8 mouse cellular contexts compared by ENCODE assay signal in genomic region chr7:130520049-130520425, GRCm38 (mm10). TPM values are rescaled to one million over a fixed set of nuclear protein-coding genes. Genes with fewer than 3 reads are reported as not detected.
DNase-seq lines count a peak whose midpoint lies in the region; ATAC-seq lines count a peak whose summit lies in the region.

Ate1 (minus strand) TSS chr7:130520369.

- ATAC-seq in kidney, embryonic 15.5 days (replicated peaks; ENCODE audit: low FRiP score), result no peak; the same call in 1 of the 2 replicates
- peak; percentile 0; the same call in 1 of the 2 replicates for ATAC-seq in intestine, embryonic 15.5 days

- DNase-seq in kidney, postnatal 14 days, result no peak
- no peak for DNase-seq in adrenal gland, postnatal 36 days
- DNase-seq in gastrocnemius, postnatal 10 days, result no peak
- no peak for DNase-seq in embryo, embryonic 10 days (ENCODE audit: low spot score)
- DNase-seq in thymus, postnatal 10 days (ENCODE audit: low spot score in 2 of 2), result no peak

- peak within 1 kb of the TSS; percentile 92 for H3K4me3 ChIP-seq in kidney, embryonic 15.5 days (replicated peaks)
- H3K4me3 ChIP-seq in intestine, embryonic 15.5 days (replicated peaks), result peak within 1 kb of the TSS; percentile 73
- H3K4me3 ChIP-seq in megakaryocyte, embryonic 14.5 days (replicated peaks), result peak within 1 kb of the TSS; percentile 99

- no peaks in the 10 kb centered on the region for H3K9me3 ChIP-seq in kidney, embryonic 15.5 days (replicated peaks)
- no peaks in the 10 kb centered on the region for H3K9me3 ChIP-seq in intestine, embryonic 15.5 days
- H3K9me3 ChIP-seq in megakaryocyte, embryonic 14.5 days, result no peaks in the 10 kb centered on the region

- peak within 1 kb of the TSS; percentile 99 for H3K27ac ChIP-seq in kidney, embryonic 15.5 days
- peak within 1 kb of the TSS; percentile 95 for H3K27ac ChIP-seq in intestine, embryonic 15.5 days

- peak within 1 kb of the TSS; percentile 98 for H3K9ac ChIP-seq in kidney, embryonic 15.5 days
- H3K9ac ChIP-seq in intestine, embryonic 15.5 days, result peak within 1 kb of the TSS; percentile 88

- H3K36me3 ChIP-seq in kidney, embryonic 15.5 days, result peaks cover 2% of the 10 kb centered on the region; the same call in 1 of the 2 replicates
- H3K36me3 ChIP-seq in intestine, embryonic 15.5 days, result no peaks in the 10 kb centered on the region
- peaks cover 8% of the 10 kb centered on the region for H3K36me3 ChIP-seq in megakaryocyte, embryonic 14.5 days (replicated peaks; ENCODE audit: low read length)

- H3K27me3 ChIP-seq in kidney, embryonic 15.5 days, result no peaks in the 10 kb centered on the region
- no peaks in the 10 kb centered on the region for H3K27me3 ChIP-seq in intestine, embryonic 15.5 days (replicated peaks)
- no peaks in the 10 kb centered on the region for H3K27me3 ChIP-seq in megakaryocyte, embryonic 14.5 days (replicated peaks)

- H3K4me2 ChIP-seq in kidney, embryonic 15.5 days, result peak within 1 kb of the TSS; percentile 85
- H3K4me2 ChIP-seq in intestine, embryonic 15.5 days (replicated peaks), result peak within 1 kb of the TSS; percentile 76

- H3K4me1 ChIP-seq in kidney, embryonic 15.5 days, result peaks cover 21% of the 10 kb centered on the region
- H3K4me1 ChIP-seq in intestine, embryonic 15.5 days (replicated peaks), result peaks cover 5% of the 10 kb centered on the region
- peaks cover 49% of the 10 kb centered on the region for H3K4me1 ChIP-seq in megakaryocyte, embryonic 14.5 days

- WGBS in kidney, embryonic 15.5 days, result 14% methylated on average over 20 of the region's 20 CpGs
- 11% methylated on average over 20 of the region's 20 CpGs for WGBS in intestine, embryonic 15.5 days

RNA-seq across cellular contexts. Expression of gene Ate1, which starts in this region (rescaled TPM):
- 72.3 and 75.5 TPM in 2 replicates for polyA plus RNA-seq in kidney, embryonic 15.5 days (2015; fragmentation: Nextera tagmentation; extraction: Ambion mirVana)
- 10 to 100 TPM; 43.5 to 45.0 TPM for total RNA-seq in adrenal gland, postnatal 36 days (2021)
- total RNA-seq in gastrocnemius, postnatal 10 days (2021), result 10 to 100 TPM; 27.2 to 31.6 TPM
- 53.9 and 57.5 TPM in 2 replicates for polyA plus RNA-seq in intestine, embryonic 15.5 days (2015; fragmentation: Nextera tagmentation; extraction: Ambion mirVana)
- polyA plus RNA-seq in megakaryocyte, embryonic 14.5 days (2012; ENCODE audit: insufficient read depth, low replicate concordance), result 2.4 and 2.8 TPM in 2 replicates

Comparison
In these comparisons a context has a peak if more than half of its experiments do, and no peak if none do; other contexts are left out.
1. RNA of gene Ate1 (polyA plus RNA-seq): 72.3 to 75.5 TPM in kidney, embryonic 15.5 days and 53.9 to 57.5 TPM in intestine, embryonic 15.5 days; 2.4 to 2.8 TPM in megakaryocyte, embryonic 14.5 days; every median in the first group is over 10 times any median in the second.
2. Peak in every context shown above with its lines, with median percentiles within 50 percentile points of each other: H3K4me3 ChIP-seq.